Mouse (Mus musculus): ENCODE data around the gene Ddit4l. TPM values are rescaled to one million over a fixed set of nuclear protein-coding genes. Genes with fewer than 3 reads are reported as not detected.
A peak's percentile ranks its signal among the peaks of the same experiment; 100 is the strongest.

Gene Ddit4l
- total and polyA plus RNA-seq, 2 experiments from 2014 or later: 1.8 to 5.6 TPM

- Histone ChIP-seq H3K4me3 (ENCODE audit: low read depth, low read length) (no peak overlapping the region), H3K4me1 (ENCODE audit: insufficient read depth) (no peaks in the 10 kb centered on the region), H3K27ac (ENCODE audit: low read depth, low read length) (no peak overlapping the region), H3K4me2 (ENCODE audit: low read depth) (no peak overlapping the region), H3K9ac (no peak overlapping the region), H3K9me3 (ENCODE audit: low read length) (no peaks in the 10 kb centered on the region), H3K36me3 (ENCODE audit: insufficient read depth) (no peaks in the 10 kb centered on the region), H3K27me3 (ENCODE audit: insufficient read depth, low read length) (no peaks in the 10 kb centered on the region)
- WGBS: 56% methylated on average over 4 of the region's 4 CpGs
- ATAC-seq: no peak
- TF ChIP-seq CTCF (IDR thresholded peaks at IDR 0.05; ENCODE audit: low read depth): no peak
- DNase-seq: no peak
These were observed 10.1 kb upstream of the Ddit4l start for GRCm38 (mm10) chr3:137611110-137611857.

GRCm38 (mm10) chr3:137611981-137612380, 9.4 kb upstream of the Ddit4l start:
- Histone ChIP-seq H3K9ac (no peak overlapping the region), H3K4me3 (ENCODE audit: low read depth, low read length) (no peak overlapping the region), H3K27ac (ENCODE audit: low read depth, low read length) (no peak overlapping the region), H3K36me3 (ENCODE audit: insufficient read depth) (no peaks in the 10 kb centered on the region), H3K4me1 (ENCODE audit: insufficient read depth) (no peaks in the 10 kb centered on the region), H3K4me2 (ENCODE audit: low read depth) (no peak overlapping the region), H3K27me3 (ENCODE audit: insufficient read depth, low read length) (no peaks in the 10 kb centered on the region), H3K9me3 (ENCODE audit: low read length) (no peaks in the 10 kb centered on the region)
- DNase-seq: no peak
- no peak for ATAC-seq
- WGBS: 69% methylated on average over 2 of the region's 2 CpGs
- TF ChIP-seq CTCF (IDR thresholded peaks at IDR 0.05; ENCODE audit: low read depth): no peak

GRCm38 (mm10) chr3:137620540-137620939, 872 bp upstream of the Ddit4l start:
- H3K27ac ChIP-seq (ENCODE audit: low read depth, low read length): no peak overlapping the region
- H3K9me3 ChIP-seq (ENCODE audit: low read length): no peaks in the 10 kb centered on the region
- H3K36me3 ChIP-seq (ENCODE audit: insufficient read depth): no peaks in the 10 kb centered on the region
- TF ChIP-seq CTCF (IDR thresholded peaks at IDR 0.05; ENCODE audit: low read depth): no peak
- H3K9ac ChIP-seq: no peak overlapping the region
- ATAC-seq (peak; percentile 50; the same call in 1 of the 2 replicates), DNase-seq (peak; percentile 65)
- no peaks in the 10 kb centered on the region; the same call in 1 of the 2 replicates for H3K27me3 ChIP-seq (ENCODE audit: insufficient read depth, low read length)
- H3K4me1 ChIP-seq (ENCODE audit: insufficient read depth): 0 out of 2 replicates have a peak, but pooled peaks cover 8% of the 10 kb centered on the region
- H3K4me2 ChIP-seq (ENCODE audit: low read depth): no peak overlapping the region
- 56% methylated on average over 5 of the region's 5 CpGs for WGBS
- no peak overlapping the region for H3K4me3 ChIP-seq (ENCODE audit: low read depth, low read length)

GRCm38 (mm10) chr3:137622091-137622490, 679 bp downstream of the Ddit4l start:
- no peak overlapping the region for H3K9ac ChIP-seq
- DNase-seq (no peak), ATAC-seq (no peak)
- no peaks in the 10 kb centered on the region for H3K9me3 ChIP-seq (ENCODE audit: low read length)
- no peak overlapping the region for H3K27ac ChIP-seq (ENCODE audit: low read depth, low read length)
- WGBS: 40% methylated on average over 6 of the region's 6 CpGs
- no peak overlapping the region for H3K4me2 ChIP-seq (ENCODE audit: low read depth)
- 0 out of 2 replicates have a peak, but pooled peaks cover 8% of the 10 kb centered on the region for H3K4me1 ChIP-seq (ENCODE audit: insufficient read depth)
- H3K27me3 ChIP-seq (ENCODE audit: insufficient read depth, low read length): no peaks in the 10 kb centered on the region; the same call in 1 of the 2 replicates
- no peak for TF ChIP-seq CTCF (IDR thresholded peaks at IDR 0.05; ENCODE audit: low read depth)
- no peak overlapping the region for H3K4me3 ChIP-seq (ENCODE audit: low read depth, low read length)
- no peaks in the 10 kb centered on the region for H3K36me3 ChIP-seq (ENCODE audit: insufficient read depth)

- H3K4me3 ChIP-seq (ENCODE audit: low read depth, low read length): peak overlapping the region; percentile 39
- H3K27me3 ChIP-seq (ENCODE audit: insufficient read depth, low read length): no peaks in the 10 kb centered on the region; the same call in 1 of the 2 replicates
- ATAC-seq (peak; percentile 12; the same call in 1 of the 2 replicates), DNase-seq (no peak)
- no peak for TF ChIP-seq CTCF (IDR thresholded peaks at IDR 0.05; ENCODE audit: low read depth)
- H3K9ac ChIP-seq: peak overlapping the region; percentile 39; the same call in 1 of the 2 replicates
- no peaks in the 10 kb centered on the region for H3K36me3 ChIP-seq (ENCODE audit: insufficient read depth)
- H3K4me1 ChIP-seq (ENCODE audit: insufficient read depth): 0 out of 2 replicates have a peak, but pooled peaks cover 8% of the 10 kb centered on the region
- no peak overlapping the region for H3K27ac ChIP-seq (ENCODE audit: low read depth, low read length)
- no peaks in the 10 kb centered on the region for H3K9me3 ChIP-seq (ENCODE audit: low read length)
- H3K4me2 ChIP-seq (ENCODE audit: low read depth): peak overlapping the region; percentile 86
- WGBS: 18% methylated on average over 14 of the region's 14 CpGs
These were observed 1.6 kb downstream of the Ddit4l start for GRCm38 (mm10) chr3:137622895-137623580.

GRCm38 (mm10) chr3:137623581-137624362, 2.4 kb downstream of the Ddit4l start:
- ATAC-seq (peak; percentile 77), DNase-seq (no peak)
- WGBS: 1% methylated on average over 47 of the region's 47 CpGs
- peak overlapping the region; percentile 86 for H3K4me2 ChIP-seq (ENCODE audit: low read depth)
- H3K4me3 ChIP-seq (ENCODE audit: low read depth, low read length): peak overlapping the region; percentile 39
- no peak for TF ChIP-seq CTCF (IDR thresholded peaks at IDR 0.05; ENCODE audit: low read depth)
- H3K4me1 ChIP-seq (ENCODE audit: insufficient read depth): 0 out of 2 replicates have a peak, but pooled peaks cover 8% of the 10 kb centered on the region
- no peaks in the 10 kb centered on the region for H3K36me3 ChIP-seq (ENCODE audit: insufficient read depth)
- no peaks in the 10 kb centered on the region; the same call in 1 of the 2 replicates for H3K27me3 ChIP-seq (ENCODE audit: insufficient read depth, low read length)
- no peaks in the 10 kb centered on the region for H3K9me3 ChIP-seq (ENCODE audit: low read length)
- peak overlapping the region; percentile 45; the same call in 1 of the 2 replicates for H3K27ac ChIP-seq (ENCODE audit: low read depth, low read length)
- H3K9ac ChIP-seq: peak overlapping the region; percentile 39

Data from forebrain, postnatal 0 days (tissue).